Mouse (Mus musculus): ENCODE measurements around the gene Wee1.

GRCm38 (mm10) chr7:110164712-110165122 lies 42.9 kb downstream of the Wee1 start:
- TF ChIP-seq CTCF (IDR thresholded peaks at IDR 0.05; ENCODE audit: borderline replicate concordance, insufficient read depth, low read length): peak; percentile 96
- TF ChIP-seq POLR2A (IDR thresholded peaks at IDR 0.05; ENCODE audit: low read depth, low read length): peak; percentile 93

All from embryonic fibroblast, embryonic 13.5 days (primary cell).